Mouse (Mus musculus): ENCODE data around the gene Ywhaq. TPM values are rescaled to one million over a fixed set of nuclear protein-coding genes. Genes with fewer than 3 reads are reported as not detected.

Ywhaq gene
- polyA plus RNA-seq, 1 experiment: 39.4 TPM

DNA sequence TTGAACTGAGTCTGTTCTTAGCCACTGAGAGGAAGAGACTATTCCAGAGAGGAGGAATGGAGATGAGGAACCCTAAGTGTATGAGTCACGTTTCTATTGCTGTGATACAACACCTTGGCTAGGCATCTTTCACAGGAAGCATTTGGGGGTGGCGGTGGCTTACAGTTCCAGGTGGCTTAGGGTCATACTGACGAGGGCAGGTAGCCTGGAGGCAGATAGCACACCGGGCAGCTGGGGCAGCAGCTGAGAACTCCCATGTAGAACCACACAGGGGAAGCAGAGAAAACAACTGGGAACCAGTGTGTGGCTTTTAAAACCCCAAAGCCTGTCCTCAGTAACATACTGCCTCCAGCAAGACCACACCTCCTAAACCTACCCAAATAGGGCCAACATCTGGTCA lies 12.7 kb upstream of the Ywhaq start:
- Histone ChIP-seq H3K4me3 (ENCODE audit: low read depth, low read length) (no peak overlapping the region), H3K27ac (ENCODE audit: insufficient read depth, low read depth, low read length) (no peak overlapping the region), H3K27me3 (ENCODE audit: control insufficient read depth, insufficient read depth, low read length) (no peaks in the 10 kb centered on the region), H3K36me3 (ENCODE audit: control insufficient read depth, insufficient read depth, low read length) (no peaks in the 10 kb centered on the region), H3K4me1 (ENCODE audit: control insufficient read depth, insufficient read depth, insufficient read length, low read length) (peaks cover 15% of the 10 kb centered on the region)
- WGBS: 47% methylated on average over 4 of the region's 4 CpGs
- TF ChIP-seq CTCF (IDR thresholded peaks at IDR 0.05; ENCODE audit: extremely low read depth, insufficient read length, insufficient replicate concordance, low read depth, low read length): no peak

DNA sequence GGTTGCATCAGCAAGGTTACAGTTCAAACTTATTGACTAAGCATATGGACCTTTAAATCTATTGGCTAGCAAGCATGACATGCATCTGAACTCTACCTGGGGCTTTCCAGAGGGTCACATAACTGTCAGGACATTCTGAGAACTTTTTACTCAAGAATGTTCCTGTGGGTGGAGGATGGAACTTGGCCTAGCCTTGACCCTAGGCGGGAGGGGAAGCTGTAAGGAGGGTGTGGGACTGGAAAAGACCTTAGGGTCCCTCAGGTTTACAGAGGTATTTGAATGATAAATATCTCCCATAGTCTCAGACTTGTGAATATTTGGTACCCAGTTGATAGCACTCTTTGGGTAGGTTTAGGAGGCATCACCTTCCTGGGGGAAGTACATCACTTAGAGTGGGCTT lies 11.6 kb upstream of the Ywhaq start:
- H3K4me1 ChIP-seq (ENCODE audit: control insufficient read depth, insufficient read depth, insufficient read length, low read length): peaks cover 15% of the 10 kb centered on the region
- no peaks in the 10 kb centered on the region for H3K36me3 ChIP-seq (ENCODE audit: control insufficient read depth, insufficient read depth, low read length)
- H3K27ac ChIP-seq (ENCODE audit: insufficient read depth, low read depth, low read length): no peak overlapping the region
- no peak overlapping the region for H3K4me3 ChIP-seq (ENCODE audit: low read depth, low read length)
- 86% methylated on average over 1 of the region's 1 CpGs for WGBS
- TF ChIP-seq POLR2A (IDR thresholded peaks at IDR 0.05; ENCODE audit: low read depth, low read length) (no peak), CTCF (IDR thresholded peaks at IDR 0.05; ENCODE audit: extremely low read depth, insufficient read length, insufficient replicate concordance, low read depth, low read length) (no peak)
- H3K27me3 ChIP-seq (ENCODE audit: control insufficient read depth, insufficient read depth, low read length): no peaks in the 10 kb centered on the region

DNA sequence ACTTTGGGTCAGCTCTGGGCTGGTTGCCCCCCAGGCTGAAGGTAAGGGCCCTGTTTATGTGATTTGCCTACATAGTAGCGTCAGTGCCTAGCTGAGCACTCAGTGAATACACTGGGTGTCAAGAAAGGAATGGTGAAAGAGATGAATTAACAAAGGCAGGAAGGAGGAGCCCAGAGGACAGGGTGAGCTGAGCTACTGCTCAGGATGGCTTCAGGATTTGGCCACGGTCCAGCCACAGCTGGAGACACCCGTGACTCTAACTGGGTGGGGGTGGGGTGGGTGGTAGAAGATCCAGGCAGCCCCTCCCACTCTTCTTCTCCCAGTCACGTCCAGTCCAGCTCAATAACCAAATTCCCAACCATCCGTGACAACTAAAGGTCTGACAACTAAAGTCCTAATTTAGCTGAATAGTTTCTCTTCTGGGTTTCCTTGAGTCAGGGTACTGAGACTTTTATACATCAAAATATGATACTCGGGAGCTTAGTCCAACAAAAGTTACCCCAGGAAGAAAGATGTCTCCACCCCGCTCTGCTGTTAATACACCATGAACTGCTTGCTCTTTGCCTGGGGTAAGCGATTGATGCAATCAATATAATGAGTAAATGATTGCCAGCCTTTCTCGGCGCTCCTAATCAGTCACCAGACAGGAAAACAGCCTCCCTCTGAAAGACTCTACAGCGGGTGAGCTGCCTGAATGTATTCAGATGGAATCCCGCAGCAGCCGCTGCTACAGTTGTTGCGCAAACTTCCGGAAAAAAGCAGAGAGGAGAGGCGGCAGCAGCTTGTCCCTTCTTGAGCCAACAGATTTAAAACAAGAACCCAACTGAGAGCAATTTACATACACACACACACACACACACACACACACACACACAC lies 8.9 kb upstream of the Ywhaq start:
- TF ChIP-seq CTCF (IDR thresholded peaks at IDR 0.05; ENCODE audit: extremely low read depth, insufficient read length, insufficient replicate concordance, low read depth, low read length): no peak
- peak; percentile 62; the same call in 1 of the 2 replicates for TF ChIP-seq POLR2A (IDR thresholded peaks at IDR 0.05; ENCODE audit: low read depth, low read length)
- H3K4me1 ChIP-seq (ENCODE audit: control insufficient read depth, insufficient read depth, insufficient read length, low read length): peaks cover 15% of the 10 kb centered on the region
- peak overlapping the region; percentile 44 for H3K4me3 ChIP-seq (ENCODE audit: low read depth, low read length)
- WGBS: 4% methylated on average over 16 of the region's 16 CpGs
- no peaks in the 10 kb centered on the region for H3K36me3 ChIP-seq (ENCODE audit: control insufficient read depth, insufficient read depth, low read length)
- H3K27me3 ChIP-seq (ENCODE audit: control insufficient read depth, insufficient read depth, low read length): no peaks in the 10 kb centered on the region
- peak overlapping the region; percentile 95 for H3K27ac ChIP-seq (ENCODE audit: insufficient read depth, low read depth, low read length)

DNA sequence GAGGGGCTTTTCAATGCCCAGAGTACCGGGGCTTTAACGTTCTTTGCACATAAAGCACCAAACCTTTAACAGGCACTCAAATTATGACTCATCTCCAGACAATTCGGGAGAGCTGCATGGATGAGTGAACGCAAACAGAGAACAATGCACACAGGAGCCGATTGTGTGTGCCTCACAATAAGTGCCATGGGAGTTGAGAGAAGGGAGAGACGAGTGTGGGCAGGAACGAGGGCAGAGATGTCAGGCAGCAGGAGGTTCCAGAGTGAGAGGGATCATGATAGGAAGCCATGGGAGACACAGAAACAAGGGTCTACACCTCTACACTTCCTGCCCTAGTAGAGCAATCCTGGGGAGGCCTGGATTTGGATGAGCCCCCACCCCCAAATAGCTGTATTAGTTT lies 7.2 kb upstream of the Ywhaq start:
- Histone ChIP-seq H3K27me3 (ENCODE audit: control insufficient read depth, insufficient read depth, low read length) (no peaks in the 10 kb centered on the region), H3K4me1 (ENCODE audit: control insufficient read depth, insufficient read depth, insufficient read length, low read length) (peaks cover 15% of the 10 kb centered on the region), H3K27ac (ENCODE audit: insufficient read depth, low read depth, low read length) (no peak overlapping the region), H3K36me3 (ENCODE audit: control insufficient read depth, insufficient read depth, low read length) (no peaks in the 10 kb centered on the region), H3K4me3 (ENCODE audit: low read depth, low read length) (no peak overlapping the region)
- TF ChIP-seq POLR2A (IDR thresholded peaks at IDR 0.05; ENCODE audit: low read depth, low read length) (no peak), CTCF (IDR thresholded peaks at IDR 0.05; ENCODE audit: extremely low read depth, insufficient read length, insufficient replicate concordance, low read depth, low read length) (no peak)
- WGBS: 76% methylated on average over 7 of the region's 7 CpGs

DNA sequence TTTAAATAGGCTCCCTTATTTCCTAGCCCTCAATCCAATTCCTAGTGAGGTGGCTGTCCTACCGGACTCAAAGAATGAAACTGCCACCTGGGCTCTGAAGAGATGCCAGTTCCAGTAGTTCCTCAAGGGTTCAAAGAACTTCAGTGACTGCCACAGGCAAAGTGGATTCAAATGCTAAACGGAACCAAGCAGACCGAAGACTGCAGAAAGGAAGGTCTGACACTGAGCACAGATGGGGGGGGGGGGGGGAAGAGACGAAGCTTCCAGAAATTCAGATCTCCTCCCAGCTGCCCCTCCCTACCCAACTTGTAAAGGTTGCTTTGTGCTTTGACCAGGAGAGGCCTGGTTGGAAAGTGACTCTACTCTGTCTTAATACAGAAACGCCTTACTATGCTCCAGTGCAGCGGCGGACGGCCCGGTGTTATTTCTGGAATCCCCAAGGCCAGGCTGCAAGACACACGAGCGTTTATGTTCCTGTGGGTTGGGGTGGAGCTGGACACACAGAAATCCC lies 1.2 kb upstream of the Ywhaq start:
- TF ChIP-seq POLR2A (IDR thresholded peaks at IDR 0.05; ENCODE audit: low read depth, low read length): no peak
- TF ChIP-seq CTCF (IDR thresholded peaks at IDR 0.05; ENCODE audit: extremely low read depth, insufficient read length, insufficient replicate concordance, low read depth, low read length): no peak
- peak overlapping the region; percentile 48 for H3K27ac ChIP-seq (ENCODE audit: insufficient read depth, low read depth, low read length)
- H3K27me3 ChIP-seq (ENCODE audit: control insufficient read depth, insufficient read depth, low read length): no peaks in the 10 kb centered on the region
- H3K36me3 ChIP-seq (ENCODE audit: control insufficient read depth, insufficient read depth, low read length): peaks cover 7% of the 10 kb centered on the region; the same call in 1 of the 2 replicates
- 26% methylated on average over 11 of the region's 11 CpGs for WGBS
- 0 out of 2 replicates have a peak overlapping the region, but pooled peaks have one; percentile 1 for H3K4me3 ChIP-seq (ENCODE audit: low read depth, low read length)
- peaks cover 3% of the 10 kb centered on the region; the same call in 1 of the 2 replicates for H3K4me1 ChIP-seq (ENCODE audit: control insufficient read depth, insufficient read depth, insufficient read length, low read length)

DNA sequence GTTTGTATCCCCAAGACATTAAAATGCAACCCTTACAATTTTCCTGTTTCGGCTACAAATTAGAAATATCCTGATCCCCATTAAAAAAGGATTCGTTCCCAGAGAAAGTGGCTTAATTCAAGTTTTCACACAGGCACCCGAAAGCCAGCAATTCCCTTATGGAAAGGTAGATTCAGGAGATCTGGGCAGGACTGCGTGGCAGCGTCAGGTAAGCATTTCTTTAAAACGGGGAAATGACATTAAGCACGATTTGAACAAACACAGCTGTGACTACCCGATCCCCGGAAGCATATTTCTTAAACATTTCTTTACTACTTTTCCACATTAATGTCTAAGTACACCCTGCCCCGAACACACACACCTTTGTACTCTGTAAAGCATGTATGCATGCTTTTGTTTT lies 646 bp upstream of the Ywhaq start:
- H3K36me3 ChIP-seq (ENCODE audit: control insufficient read depth, insufficient read depth, low read length): peaks cover 9% of the 10 kb centered on the region; the same call in 1 of the 2 replicates
- H3K4me1 ChIP-seq (ENCODE audit: control insufficient read depth, insufficient read depth, insufficient read length, low read length): peaks cover 3% of the 10 kb centered on the region; the same call in 1 of the 2 replicates
- 2% methylated on average over 10 of the region's 10 CpGs for WGBS
- no peaks in the 10 kb centered on the region for H3K27me3 ChIP-seq (ENCODE audit: control insufficient read depth, insufficient read depth, low read length)
- peak overlapping the region; percentile 71 for H3K4me3 ChIP-seq (ENCODE audit: low read depth, low read length)
- H3K27ac ChIP-seq (ENCODE audit: insufficient read depth, low read depth, low read length): peak overlapping the region; percentile 48
- TF ChIP-seq CTCF (IDR thresholded peaks at IDR 0.05; ENCODE audit: extremely low read depth, insufficient read length, insufficient replicate concordance, low read depth, low read length) (no peak), POLR2A (IDR thresholded peaks at IDR 0.05; ENCODE audit: low read depth, low read length) (no peak)

DNA sequence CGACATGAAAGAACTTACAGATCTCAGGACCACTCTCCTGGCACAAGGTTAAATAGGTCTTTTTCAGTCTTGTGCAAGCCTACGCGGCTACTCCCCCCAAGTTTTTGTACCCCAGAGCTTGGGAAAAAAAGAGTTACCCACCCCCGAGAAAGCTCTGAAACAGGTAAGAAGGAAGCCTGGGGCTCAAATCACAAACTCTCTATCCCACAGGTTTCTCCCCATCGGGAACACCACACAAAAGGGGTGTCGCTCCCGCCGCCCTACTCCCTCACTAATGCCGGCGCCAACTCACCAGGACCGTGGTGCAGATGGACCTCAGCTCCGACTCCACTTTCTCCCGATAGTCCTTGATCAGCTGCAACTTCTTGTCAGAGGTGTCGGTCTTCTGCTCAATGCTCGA lies 931 bp downstream of the Ywhaq start:
- no peaks in the 10 kb centered on the region for H3K27me3 ChIP-seq (ENCODE audit: control insufficient read depth, insufficient read depth, low read length)
- H3K4me1 ChIP-seq (ENCODE audit: control insufficient read depth, insufficient read depth, insufficient read length, low read length): peaks cover 3% of the 10 kb centered on the region; the same call in 1 of the 2 replicates
- WGBS: under 1% methylated on average over 15 of the region's 15 CpGs
- peaks cover 18% of the 10 kb centered on the region for H3K36me3 ChIP-seq (ENCODE audit: control insufficient read depth, insufficient read depth, low read length)
- no peak for TF ChIP-seq CTCF (IDR thresholded peaks at IDR 0.05; ENCODE audit: extremely low read depth, insufficient read length, insufficient replicate concordance, low read depth, low read length)
- no peak for TF ChIP-seq POLR2A (IDR thresholded peaks at IDR 0.05; ENCODE audit: low read depth, low read length)
- peak overlapping the region; percentile 66 for H3K4me3 ChIP-seq (ENCODE audit: low read depth, low read length)
- peak overlapping the region; percentile 72; the same call in 1 of the 2 replicates for H3K27ac ChIP-seq (ENCODE audit: insufficient read depth, low read depth, low read length)
